Mouse (Mus musculus) heart, embryonic 14.5 days (tissue): ENCODE data around the gene Gm13539. TPM values are rescaled to one million over a fixed set of nuclear protein-coding genes. Genes with fewer than 3 reads are reported as not detected.

Experiments used
- ATAC-seq: fragments of 200-750 bp; cut with Nextera tagmentation; 2 replicates; pipeline ENCODE4 v1.8.0; 2017; ENCODE audit warnings: low read depth, moderate TSS enrichment; ENCODE audit not compliant: insufficient number of reproducible peaks, insufficient read depth, low FRiP score
- H3K27ac ChIP-seq, 2 experiments: fragments of 200-500 bp in 1 of 2; fragments of 300-500 bp in 1 of 2; sonication (generic) in 1 of 2; replicated peaks in 1 of 2; 2 replicates each; pipeline ENCODE4 v1.5.1; 2012 to 2014; ENCODE audit warnings: low read depth in 2 of 2, low read length in 2 of 2, control low read depth in 1 of 2, mild to moderate bottlenecking in 1 of 2, mixed read lengths in 1 of 2; ENCODE audit not compliant: control insufficient read depth in 1 of 2, insufficient read depth in 1 of 2
- H3K27me3 ChIP-seq: fragments of 300-500 bp; sonication (generic); 2 replicates; pipeline ENCODE4 v1.6.1; 2014; ENCODE audit warnings: mild to moderate bottlenecking, low read length, control low read depth; ENCODE audit not compliant: control insufficient read depth, insufficient read depth
- H3K36me3 ChIP-seq: fragments of 300-500 bp; sonication (generic); 2 replicates; pipeline ENCODE4 v1.6.1; 2014; ENCODE audit warnings: mild to moderate bottlenecking, control low read depth, low read length, mixed read lengths; ENCODE audit not compliant: control insufficient read depth, insufficient read depth
- H3K4me1 ChIP-seq, 2 experiments: fragments of 200-500 bp in 1 of 2; fragments of 300-500 bp in 1 of 2; sonication (generic) in 1 of 2; 2 replicates each; pipeline ENCODE4 v1.6.1; 2012 to 2014; ENCODE audit warnings: low read length in 2 of 2, control low read depth in 1 of 2, mixed read lengths in 1 of 2; ENCODE audit not compliant: control insufficient read depth in 2 of 2, insufficient read depth in 2 of 2
- H3K4me2 ChIP-seq: fragments of 300-500 bp; sonication (generic); 2 replicates; pipeline ENCODE4 v1.6.1; 2014; ENCODE audit warnings: mild to moderate bottlenecking, low read length
- H3K4me3 ChIP-seq, 2 experiments: fragments of 200-500 bp in 1 of 2; fragments of 300-500 bp in 1 of 2; sonication (generic) in 1 of 2; 2 replicates each; pipeline ENCODE4 v1.5.1; 2012 to 2014; ENCODE audit warnings: low read length in 2 of 2, mild to moderate bottlenecking in 2 of 2, control low read depth in 1 of 2, low read depth in 1 of 2, moderate library complexity in 1 of 2; ENCODE audit not compliant: control insufficient read depth in 1 of 2, insufficient read depth in 1 of 2
- H3K9ac ChIP-seq: fragments of 300-500 bp; sonication (generic); 2 replicates; pipeline ENCODE4 v1.6.1; 2014; ENCODE audit warnings: mild to moderate bottlenecking, low read length
- H3K9me3 ChIP-seq: fragments of 300-500 bp; sonication (generic); 2 replicates; pipeline ENCODE4 v1.6.1; 2016; ENCODE audit warnings: low read length, control low read depth; ENCODE audit not compliant: control insufficient read depth
- WGBS: fragments of 180-500 bp; shearing (Covaris S2); extraction: QIAGEN DNeasy Blood & Tissue Kit; methylation state at CpG from one replicate; pipeline ENCODE4 v1.1.7; 2014; 5-methylcytosine and 5-hydroxymethylcytosine counted together
- polyA plus RNA-seq: library from polyadenylated mRNA; unstranded; fragments of >200 nt; fragmentation: Nextera tagmentation; extraction: Ambion mirVana; gene quantifications from 2 replicates; pipeline ENCODE4 v1.2.1, GENCODE M21; 2014

Gene Gm13539
- polyA plus RNA-seq, 1 experiment from 2014 or later: not detected

DNA sequence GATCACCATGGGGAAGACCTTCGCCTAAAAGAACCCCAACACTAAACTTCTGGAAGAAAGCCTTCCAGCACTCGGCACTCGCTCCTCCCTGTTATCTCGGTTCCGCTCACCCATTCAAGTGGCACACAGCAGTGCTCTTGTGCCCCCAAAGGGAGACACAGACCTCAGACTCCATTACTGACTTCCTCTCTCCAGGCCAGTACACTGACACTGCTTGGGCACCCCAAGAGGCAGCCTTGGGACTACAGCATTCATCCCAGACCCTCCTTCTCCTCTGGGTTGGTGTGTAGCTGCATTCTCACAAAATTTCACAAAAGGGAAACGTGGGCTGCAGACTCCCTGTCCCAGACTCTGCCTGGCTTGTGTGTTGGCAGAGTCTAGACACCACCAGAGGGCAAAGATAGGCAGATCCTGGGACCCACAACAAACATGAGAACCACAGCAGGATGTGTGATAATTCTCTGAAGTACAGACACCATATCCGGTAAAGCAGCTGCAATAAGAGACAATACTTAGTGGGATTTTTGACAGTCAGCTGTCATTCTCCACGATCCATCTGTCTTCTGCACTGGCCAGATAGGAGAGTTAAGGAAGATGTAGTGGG, 46.4 kb downstream of the Gm13539 start:
- H3K9me3 ChIP-seq: no peaks in the 10 kb centered on the region
- WGBS: 62% methylated on average over 8 of the region's 8 CpGs
- no peaks in the 10 kb centered on the region for H3K4me1 ChIP-seq
- no peaks in the 10 kb centered on the region for H3K27me3 ChIP-seq
- no peak for ATAC-seq
- no peak overlapping the region for H3K4me3 ChIP-seq
- H3K27ac ChIP-seq: no peak overlapping the region
- H3K36me3 ChIP-seq: no peaks in the 10 kb centered on the region
- no peak overlapping the region for H3K9ac ChIP-seq
- no peak overlapping the region for H3K4me2 ChIP-seq

DNA sequence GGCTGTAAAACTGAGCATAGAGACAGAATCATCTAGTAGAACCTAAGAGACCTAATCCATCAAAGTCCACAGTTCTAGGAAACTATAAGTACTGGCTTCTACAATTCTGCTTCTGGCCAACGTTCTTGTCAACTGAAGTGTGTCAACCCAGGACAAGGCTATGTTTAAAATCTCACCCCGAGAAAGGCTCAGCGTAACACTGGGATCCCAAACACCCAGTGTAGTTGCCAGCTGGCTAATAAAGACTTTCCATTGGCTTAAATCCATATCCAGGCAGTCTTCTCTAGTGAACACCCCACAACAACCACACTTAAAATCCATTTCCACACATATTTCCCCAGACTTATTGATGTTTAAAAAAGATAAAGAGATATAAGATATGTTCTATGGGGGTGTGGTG, 48.7 kb downstream of the Gm13539 start:
- 77% methylated on average over 3 of the region's 3 CpGs for WGBS
- no peaks in the 10 kb centered on the region for H3K9me3 ChIP-seq
- no peaks in the 10 kb centered on the region for H3K27me3 ChIP-seq
- no peak for ATAC-seq
- no peak overlapping the region for H3K4me3 ChIP-seq
- no peaks in the 10 kb centered on the region for H3K4me1 ChIP-seq
- no peak overlapping the region for H3K27ac ChIP-seq
- H3K36me3 ChIP-seq: no peaks in the 10 kb centered on the region
- no peak overlapping the region for H3K9ac ChIP-seq
- H3K4me2 ChIP-seq: no peak overlapping the region

DNA sequence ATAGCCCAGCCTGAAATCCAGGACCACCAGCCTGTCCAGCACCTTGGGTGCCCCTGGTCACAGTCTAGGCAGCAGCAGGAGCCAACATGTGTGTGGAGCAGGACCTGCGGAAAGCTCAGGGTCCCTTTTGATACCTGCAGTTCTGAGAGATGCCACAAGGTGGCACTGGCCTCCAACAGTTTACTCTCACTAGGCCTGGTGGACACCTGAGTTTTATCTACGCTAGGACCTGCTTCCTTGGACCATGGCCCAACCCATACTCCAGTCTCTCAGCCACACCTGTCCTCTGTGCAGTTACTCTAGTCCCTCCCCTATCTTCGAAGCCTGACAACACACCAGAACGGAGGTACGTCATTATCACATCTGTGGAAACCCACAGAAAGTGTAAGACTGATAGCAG, 54.2 kb downstream of the Gm13539 start:
- H3K4me1 ChIP-seq: no peaks in the 10 kb centered on the region
- no peak overlapping the region for H3K27ac ChIP-seq
- WGBS: 43% methylated on average over 5 of the region's 5 CpGs
- ATAC-seq: no peak
- H3K9me3 ChIP-seq: no peaks in the 10 kb centered on the region
- H3K36me3 ChIP-seq: no peaks in the 10 kb centered on the region
- no peak overlapping the region for H3K4me3 ChIP-seq
- H3K4me2 ChIP-seq: no peak overlapping the region
- no peak overlapping the region for H3K9ac ChIP-seq
- H3K27me3 ChIP-seq: no peaks in the 10 kb centered on the region

Other genes starting within 250 kb of the Gm13539 start
- gene Traf2, start 235.3 kb upstream of the Gm13539 start, polyA plus RNA-seq: 19.1 and 19.8 TPM in 2 replicates
- gene Edf1, start 224.4 kb upstream of the Gm13539 start, polyA plus RNA-seq: 279 and 319 TPM in 2 replicates
- 1.4 and 1.9 TPM in 2 replicates for gene Mamdc4, start 207.4 kb upstream of the Gm13539 start, polyA plus RNA-seq
- 240 and 250 TPM in 2 replicates for gene Phpt1, start 207.0 kb upstream of the Gm13539 start, polyA plus RNA-seq
- not detected in 2 replicates for gene Ajm1, start 200.5 kb upstream of the Gm13539 start, polyA plus RNA-seq
- 41.9 and 42.1 TPM in 2 replicates for gene Rabl6, start 173.7 kb upstream of the Gm13539 start, polyA plus RNA-seq
- 0.07 and 0.27 TPM in 2 replicates for gene Ccdc183, start 164.6 kb upstream of the Gm13539 start, polyA plus RNA-seq
- gene Tmem141, start 160.3 kb upstream of the Gm13539 start, polyA plus RNA-seq: 22.8 and 28.2 TPM in 2 replicates
- 1.8 and 3.2 TPM in 2 replicates for gene Fcna, start 154.2 kb upstream of the Gm13539 start, polyA plus RNA-seq
- not detected in 2 replicates for gene Lcn8, start 129.1 kb upstream of the Gm13539 start, polyA plus RNA-seq
- not detected in 2 replicates for gene Lcn5, start 124.3 kb upstream of the Gm13539 start, polyA plus RNA-seq
- gene Lcn6, start 105.5 kb upstream of the Gm13539 start, polyA plus RNA-seq: not detected in 2 replicates
- not detected in 2 replicates for gene Lcn10, start 99.5 kb upstream of the Gm13539 start, polyA plus RNA-seq
- gene Obp2a, start 82.2 kb upstream of the Gm13539 start, polyA plus RNA-seq: not detected in 2 replicates
- gene Bmyc, start 75.5 kb upstream of the Gm13539 start, polyA plus RNA-seq: 36.7 and 44.1 TPM in 2 replicates
- not detected in 2 replicates for gene Obp2b, start 45.2 kb upstream of the Gm13539 start, polyA plus RNA-seq
- gene Lcn3, start 16.7 kb upstream of the Gm13539 start, polyA plus RNA-seq: not detected in 2 replicates
- gene Lcn11, start 5.2 kb upstream of the Gm13539 start, polyA plus RNA-seq: not detected in 2 replicates
- gene Glt6d1, start 33.6 kb downstream of the Gm13539 start, polyA plus RNA-seq: not detected in 2 replicates
- gene Lcn9, start 40.9 kb downstream of the Gm13539 start, polyA plus RNA-seq: not detected in 2 replicates
- not detected in 2 replicates for gene Sohlh1, start 65.0 kb downstream of the Gm13539 start, polyA plus RNA-seq
- 0.23 TPM in 1 of 2 replicates, not detected in the other for gene Kcnt1, start 81.5 kb downstream of the Gm13539 start, polyA plus RNA-seq
- gene Camsap1, start 201.0 kb downstream of the Gm13539 start, polyA plus RNA-seq: 15.5 and 18.6 TPM in 2 replicates
- 113 and 114 TPM in 2 replicates for gene Ubac1, start 239.5 kb downstream of the Gm13539 start, polyA plus RNA-seq